Mouse (Mus musculus) neural tube, embryonic 11.5 days (tissue): Measurements from ENCODE around the gene Clec4d. TPM values are rescaled to one million over a fixed set of nuclear protein-coding genes. Genes with fewer than 3 reads are reported as not detected.
"Not testable (repeated sequence)": the region's sequence is repeated elsewhere in the genome, so short reads cannot be mapped to it uniquely, and the experiment has no call there.

Experiments used
- ATAC-seq: fragments of 200-750 bp; cut with Nextera tagmentation; 2 replicates; pipeline ENCODE4 v1.8.0; 2017; ENCODE audit warnings: moderate number of reproducible peaks, mild to moderate bottlenecking, moderate TSS enrichment, moderate library complexity; ENCODE audit not compliant: insufficient read depth, low FRiP score, low TSS enrichment
- DNase-seq: peaks from one replicate; pipeline ENCODE4 v3.0.0-alpha.2; 2015; ENCODE audit warnings: low spot score
- H3K27ac ChIP-seq: fragments of 300-500 bp; sonication (generic); 2 replicates; pipeline ENCODE4 v1.5.1; 2014; ENCODE audit warnings: low read depth, mild to moderate bottlenecking, low read length
- H3K27me3 ChIP-seq: fragments of 300-500 bp; sonication (generic); 2 replicates; pipeline ENCODE4 v1.6.1; 2014; ENCODE audit warnings: mild to moderate bottlenecking, low read length, mixed read lengths; ENCODE audit not compliant: control insufficient read depth, insufficient read depth
- H3K36me3 ChIP-seq: fragments of 300-500 bp; sonication (generic); 2 replicates; pipeline ENCODE4 v1.6.1; 2014; ENCODE audit warnings: mild to moderate bottlenecking, low read length, moderate library complexity, mixed read lengths; ENCODE audit not compliant: control insufficient read depth, insufficient read depth
- H3K4me1 ChIP-seq: fragments of 300-500 bp; sonication (generic); 2 replicates; pipeline ENCODE4 v1.6.1; 2014; ENCODE audit warnings: low read length, mixed read lengths; ENCODE audit not compliant: control insufficient read depth, insufficient read depth
- H3K4me2 ChIP-seq: fragments of 300-500 bp; sonication (generic); 2 replicates; pipeline ENCODE4 v1.6.1; 2014; ENCODE audit warnings: low read depth, mild to moderate bottlenecking, moderate library complexity
- H3K4me3 ChIP-seq: fragments of 300-500 bp; sonication (generic); 2 replicates; pipeline ENCODE4 v1.5.1; 2014; ENCODE audit warnings: low read depth, low read length
- H3K9ac ChIP-seq: fragments of 300-500 bp; sonication (generic); 2 replicates; pipeline ENCODE4 v1.6.1; 2014; ENCODE audit warnings: mild to moderate bottlenecking, low read length
- H3K9me3 ChIP-seq: fragments of 300-500 bp; sonication (generic); 2 replicates; pipeline ENCODE4 v1.6.1; 2016; ENCODE audit warnings: low read length; ENCODE audit not compliant: control insufficient read depth
- WGBS: fragments of 180-500 bp; shearing (Covaris S2); extraction: QIAGEN DNeasy Blood & Tissue Kit; methylation state at CpG from one replicate; pipeline ENCODE4 v1.1.7; 2014; 5-methylcytosine and 5-hydroxymethylcytosine counted together
- polyA plus RNA-seq: library from polyadenylated mRNA; unstranded; fragments of >200 nt; fragmentation: Nextera tagmentation; extraction: Ambion mirVana; gene quantifications from 2 replicates; pipeline ENCODE4 v1.2.1, GENCODE M21; 2014

The Clec4d gene
- polyA plus RNA-seq = 0.27 TPM in 1 of 2 replicates, not detected in the other

GRCm38 (mm10) chr6:123261555-123262161 is at the start of gene Clec4d:
TSS of gene Clec4d (plus strand) at chr6:123262111.
- H3K9ac ChIP-seq = no peak within 1 kb of the TSS
- no peaks in the 10 kb centered on the region for H3K9me3 ChIP-seq
- no peak within 1 kb of the TSS for H3K4me3 ChIP-seq
- H3K27me3 ChIP-seq = no peaks in the 10 kb centered on the region
- WGBS = 76% methylated on average over 4 of the region's 4 CpGs
- H3K4me1 ChIP-seq = no peaks in the 10 kb centered on the region
- no peak within 1 kb of the TSS for H3K4me2 ChIP-seq
- no peak for ATAC-seq
- no peaks in the 10 kb centered on the region for H3K36me3 ChIP-seq
- DNase-seq = no peak
- no peak within 1 kb of the TSS for H3K27ac ChIP-seq

DNA sequence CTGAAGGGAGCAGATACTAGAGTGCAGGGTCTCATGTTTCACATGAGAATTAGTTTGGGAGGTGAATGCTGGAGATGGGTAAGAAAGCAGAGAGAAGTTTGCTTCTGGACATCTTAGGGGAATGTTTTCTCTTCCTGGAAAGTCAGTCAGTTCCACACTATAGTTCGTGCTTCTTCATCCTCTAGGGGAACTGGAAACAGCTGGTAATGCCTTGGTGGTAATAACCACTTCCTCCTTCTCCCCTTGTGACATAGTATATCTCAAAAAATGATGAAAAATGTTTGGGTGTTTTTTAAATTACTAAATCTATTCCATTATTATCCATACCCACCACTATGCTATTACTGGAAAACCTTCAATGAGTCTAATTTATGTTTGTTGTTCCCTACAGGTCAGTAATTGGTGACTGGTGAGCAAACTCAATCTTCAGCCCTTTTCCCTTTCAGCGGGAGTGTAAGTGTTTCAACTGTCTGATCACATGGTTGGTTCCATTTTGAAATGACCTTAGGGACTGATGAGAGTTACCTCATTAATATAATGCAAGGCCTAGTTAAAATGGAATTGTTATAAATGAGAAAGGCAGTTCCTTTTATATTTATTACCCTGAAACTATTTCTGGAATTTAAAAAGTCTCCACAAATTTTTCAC is 34.3 kb upstream of the Clec4d start:
- DNase-seq = no peak
- no peak overlapping the region for H3K4me3 ChIP-seq
- no peak for ATAC-seq
- H3K27me3 ChIP-seq = no peaks in the 10 kb centered on the region
- no peak overlapping the region for H3K27ac ChIP-seq
- H3K36me3 ChIP-seq = no peaks in the 10 kb centered on the region
- H3K9ac ChIP-seq = no peak overlapping the region
- no peaks in the 10 kb centered on the region for H3K9me3 ChIP-seq
- 74% methylated on average over 2 of the region's 2 CpGs for WGBS
- H3K4me1 ChIP-seq = no peaks in the 10 kb centered on the region
- no peak overlapping the region for H3K4me2 ChIP-seq

DNA sequence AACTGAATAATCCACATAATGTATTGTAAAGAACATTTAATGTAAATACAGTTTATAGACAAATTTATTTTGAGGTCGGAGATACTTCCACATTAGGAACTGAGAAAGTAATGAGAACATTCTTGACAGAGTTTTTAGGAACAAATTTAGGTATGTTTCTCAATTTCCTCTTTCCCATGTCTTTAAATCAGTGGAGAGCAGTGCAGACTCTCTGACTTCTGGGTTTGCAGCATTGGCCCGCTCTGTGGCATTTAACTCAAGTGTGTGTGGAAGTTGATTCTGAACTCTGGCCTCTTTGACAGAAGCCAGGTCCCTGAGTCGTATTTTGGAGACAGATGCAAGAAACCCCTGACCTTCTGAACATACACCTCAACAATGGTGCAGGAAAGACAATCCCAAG is 32.3 kb upstream of the Clec4d start, which contains the start of gene Clec4n:
Gene Clec4n (plus strand): TSS at position 200 of the 400 bp plus-strand sequence.
- no peak within 1 kb of the TSS for H3K9ac ChIP-seq
- ATAC-seq (no peak), DNase-seq (no peak)
- no peaks in the 10 kb centered on the region for H3K36me3 ChIP-seq
- H3K4me1 ChIP-seq = no peaks in the 10 kb centered on the region
- no peak within 1 kb of the TSS for H3K4me3 ChIP-seq
- H3K9me3 ChIP-seq = no peaks in the 10 kb centered on the region
- 77% methylated on average over 3 of the region's 3 CpGs for WGBS
- no peak within 1 kb of the TSS for H3K4me2 ChIP-seq
- H3K27me3 ChIP-seq = no peaks in the 10 kb centered on the region
- no peak within 1 kb of the TSS for H3K27ac ChIP-seq

DNA sequence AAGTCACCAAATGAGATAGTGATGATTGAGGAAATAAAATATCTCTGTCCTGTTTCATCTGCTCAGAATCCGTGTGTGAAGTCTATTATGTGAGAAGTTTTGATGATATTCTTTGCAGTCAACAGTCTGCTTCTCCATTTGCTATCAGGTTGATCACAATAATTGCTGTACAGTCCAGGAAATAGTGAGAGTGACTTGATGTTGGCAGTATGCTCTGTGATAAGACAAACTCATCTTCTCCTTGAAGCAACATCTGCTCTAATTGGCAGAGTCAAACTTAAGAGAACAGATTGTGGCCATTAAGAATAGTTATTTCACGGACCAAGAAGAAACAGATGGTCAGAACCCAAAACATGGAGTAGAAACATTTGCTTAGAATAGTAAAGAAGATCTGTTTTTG is 30.8 kb upstream of the Clec4d start:
- no peak for DNase-seq
- Histone ChIP-seq H3K27ac (no peak overlapping the region), H3K36me3 (no peaks in the 10 kb centered on the region), H3K9ac (no peak overlapping the region), H3K9me3 (no peaks in the 10 kb centered on the region), H3K4me1 (no peaks in the 10 kb centered on the region), H3K4me2 (no peak overlapping the region), H3K4me3 (no peak overlapping the region), H3K27me3 (no peaks in the 10 kb centered on the region)
- WGBS = 71% methylated on average over 2 of the region's 2 CpGs
- no peak for ATAC-seq

DNA sequence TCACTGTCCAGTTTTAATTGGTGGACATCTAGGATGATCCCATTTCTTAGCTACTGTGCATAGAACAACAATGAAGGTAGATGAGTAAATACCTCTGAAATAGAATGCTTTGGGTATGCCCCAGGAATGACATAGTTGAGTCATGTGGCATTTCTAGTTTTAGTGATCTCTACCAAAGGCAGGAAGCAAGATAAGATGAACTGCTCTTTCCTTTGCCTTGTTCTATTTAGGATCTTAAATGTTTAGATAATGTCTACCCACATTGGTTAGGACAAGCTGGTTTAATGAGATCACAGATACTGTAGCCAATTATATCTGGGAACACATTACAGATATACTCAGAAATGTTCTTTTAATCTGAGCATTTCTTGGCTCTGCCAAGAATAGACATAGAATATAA is 24.3 kb upstream of the Clec4d start:
- H3K9me3 ChIP-seq = no peaks in the 10 kb centered on the region
- no peaks in the 10 kb centered on the region for H3K36me3 ChIP-seq
- no peaks in the 10 kb centered on the region for H3K4me1 ChIP-seq
- no peaks in the 10 kb centered on the region for H3K27me3 ChIP-seq
- no peak for ATAC-seq
- H3K9ac ChIP-seq = no peak overlapping the region
- no peak overlapping the region for H3K4me2 ChIP-seq
- no peak overlapping the region for H3K4me3 ChIP-seq
- H3K27ac ChIP-seq = no peak overlapping the region
- no peak for DNase-seq

DNA sequence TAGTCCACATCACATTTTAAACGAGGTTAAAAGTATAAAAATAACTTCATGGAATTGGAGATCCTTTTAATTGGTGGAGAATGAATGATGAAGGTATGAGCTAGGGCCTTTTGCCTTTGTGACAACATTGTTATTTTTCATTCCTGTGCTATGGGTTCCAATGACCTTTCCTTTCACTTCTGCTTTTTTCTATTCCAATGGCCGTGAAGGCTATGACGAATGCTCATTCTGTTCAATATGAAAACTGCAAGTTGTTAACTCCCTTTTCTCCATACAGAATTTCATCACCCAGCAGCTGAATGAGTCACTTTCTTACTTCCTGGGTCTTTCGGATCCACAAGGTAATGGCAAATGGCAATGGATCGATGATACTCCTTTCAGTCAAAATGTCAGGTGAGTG is 17.7 kb upstream of the Clec4d start:
- Histone ChIP-seq H3K27ac (no peak overlapping the region), H3K27me3 (no peaks in the 10 kb centered on the region), H3K36me3 (no peaks in the 10 kb centered on the region), H3K4me1 (no peaks in the 10 kb centered on the region), H3K9ac (no peak overlapping the region), H3K4me2 (no peak overlapping the region), H3K9me3 (no peaks in the 10 kb centered on the region), H3K4me3 (no peak overlapping the region)
- ATAC-seq (no peak), DNase-seq (no peak)
- 88% methylated on average over 5 of the region's 5 CpGs for WGBS

GRCm38 (mm10) chr6:123248862-123249261 is 13.0 kb upstream of the Clec4d start:
- H3K4me3 ChIP-seq, H3K27me3 ChIP-seq, H3K4me1 ChIP-seq, H3K4me2 ChIP-seq, H3K9me3 ChIP-seq, H3K9ac ChIP-seq, H3K27ac ChIP-seq, ATAC-seq, H3K36me3 ChIP-seq, DNase-seq: not testable (repeated sequence)
- WGBS = 86% methylated on average over 2 of the region's 2 CpGs

DNA sequence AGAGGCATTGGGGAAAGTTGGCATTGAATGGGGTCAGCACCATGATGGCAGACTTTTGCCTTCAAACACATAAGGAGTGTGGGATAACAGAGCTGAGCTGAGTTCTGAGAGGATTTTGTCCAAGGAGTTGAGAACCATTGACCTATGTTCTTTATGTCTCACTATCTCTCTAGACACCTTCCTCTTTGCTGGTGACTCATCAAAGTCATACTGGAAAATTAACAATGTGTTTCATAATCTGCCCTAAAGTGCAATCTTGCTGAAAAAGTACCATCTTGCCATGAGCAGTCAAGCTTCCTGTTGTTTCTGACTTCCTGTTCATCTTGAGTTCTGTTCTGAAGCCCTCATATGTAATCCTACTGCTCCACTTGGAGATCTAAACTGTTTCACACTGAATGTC is 9.2 kb upstream of the Clec4d start:
- Histone ChIP-seq H3K27ac (no peak overlapping the region), H3K36me3 (no peaks in the 10 kb centered on the region), H3K9me3 (no peaks in the 10 kb centered on the region), H3K4me1 (no peaks in the 10 kb centered on the region), H3K9ac (no peak overlapping the region), H3K4me3 (no peak overlapping the region), H3K4me2 (no peak overlapping the region), H3K27me3 (no peaks in the 10 kb centered on the region)
- no peak for DNase-seq
- ATAC-seq = no peak

GRCm38 (mm10) chr6:123258946-123259345 is 3.0 kb upstream of the Clec4d start:
- DNase-seq (no peak), ATAC-seq (no peak)
- H3K4me3 ChIP-seq = no peak overlapping the region
- no peak overlapping the region for H3K4me2 ChIP-seq
- 75% methylated on average over 3 of the region's 3 CpGs for WGBS
- no peaks in the 10 kb centered on the region for H3K27me3 ChIP-seq
- no peaks in the 10 kb centered on the region for H3K36me3 ChIP-seq
- H3K9me3 ChIP-seq = no peaks in the 10 kb centered on the region
- no peak overlapping the region for H3K27ac ChIP-seq
- H3K9ac ChIP-seq = no peak overlapping the region
- H3K4me1 ChIP-seq = no peaks in the 10 kb centered on the region
